Mouse (Mus musculus) hindbrain, embryonic 12.5 days (tissue): Measurements from ENCODE around the gene Slc6a1. TPM values are rescaled to one million over a fixed set of nuclear protein-coding genes. Genes with fewer than 3 reads are reported as not detected.
"Not testable (repeated sequence)": the region's sequence is repeated elsewhere in the genome, so short reads cannot be mapped to it uniquely, and the experiment has no call there.

Experiments used
- ATAC-seq: fragments of 200-750 bp; cut with Nextera tagmentation; 2 replicates; pipeline ENCODE4 v1.8.0; 2017; ENCODE audit warnings: moderate TSS enrichment; ENCODE audit not compliant: low FRiP score
- H3K27ac ChIP-seq: fragments of 300-500 bp; sonication (generic); 2 replicates; pipeline ENCODE4 v1.5.1; 2016; ENCODE audit warnings: mild to moderate bottlenecking
- H3K27me3 ChIP-seq: fragments of 300-500 bp; sonication (generic); 2 replicates; pipeline ENCODE4 v1.6.1; 2016; ENCODE audit warnings: mild to moderate bottlenecking
- H3K36me3 ChIP-seq: fragments of 300-500 bp; sonication (generic); 2 replicates; pipeline ENCODE4 v1.6.1; 2016; ENCODE audit warnings: mild to moderate bottlenecking
- H3K4me1 ChIP-seq: fragments of 300-500 bp; sonication (generic); 2 replicates; pipeline ENCODE4 v1.6.1; 2016
- H3K4me2 ChIP-seq: fragments of 300-500 bp; sonication (generic); replicated peaks from 2 replicates; pipeline ENCODE4 v1.6.1; 2016; ENCODE audit warnings: mild to moderate bottlenecking
- H3K4me3 ChIP-seq: fragments of 300-500 bp; sonication (generic); 2 replicates; pipeline ENCODE4 v1.5.1; 2016; ENCODE audit warnings: mild to moderate bottlenecking
- H3K9ac ChIP-seq: fragments of 300-500 bp; sonication (generic); 2 replicates; pipeline ENCODE4 v1.6.1; 2016; ENCODE audit warnings: mild to moderate bottlenecking, moderate library complexity
- H3K9me3 ChIP-seq: fragments of 300-500 bp; sonication (generic); replicated peaks from 2 replicates; pipeline ENCODE4 v1.6.1; 2016; ENCODE audit warnings: mild to moderate bottlenecking
- WGBS: fragments of 180-500 bp; shearing (Covaris S2); methylation state at CpG from one replicate; pipeline ENCODE4 v1.1.7; 2016; 5-methylcytosine and 5-hydroxymethylcytosine counted together
- polyA plus RNA-seq: library from polyadenylated mRNA; unstranded; fragments of >200 nt; fragmentation: Nextera tagmentation; extraction: Ambion mirVana; gene quantifications from 2 replicates; pipeline ENCODE4 v1.2.1, GENCODE M21; 2016

The Slc6a1 gene
- polyA plus RNA-seq, 1 experiment from 2014 or later = 47.6 TPM

DNA sequence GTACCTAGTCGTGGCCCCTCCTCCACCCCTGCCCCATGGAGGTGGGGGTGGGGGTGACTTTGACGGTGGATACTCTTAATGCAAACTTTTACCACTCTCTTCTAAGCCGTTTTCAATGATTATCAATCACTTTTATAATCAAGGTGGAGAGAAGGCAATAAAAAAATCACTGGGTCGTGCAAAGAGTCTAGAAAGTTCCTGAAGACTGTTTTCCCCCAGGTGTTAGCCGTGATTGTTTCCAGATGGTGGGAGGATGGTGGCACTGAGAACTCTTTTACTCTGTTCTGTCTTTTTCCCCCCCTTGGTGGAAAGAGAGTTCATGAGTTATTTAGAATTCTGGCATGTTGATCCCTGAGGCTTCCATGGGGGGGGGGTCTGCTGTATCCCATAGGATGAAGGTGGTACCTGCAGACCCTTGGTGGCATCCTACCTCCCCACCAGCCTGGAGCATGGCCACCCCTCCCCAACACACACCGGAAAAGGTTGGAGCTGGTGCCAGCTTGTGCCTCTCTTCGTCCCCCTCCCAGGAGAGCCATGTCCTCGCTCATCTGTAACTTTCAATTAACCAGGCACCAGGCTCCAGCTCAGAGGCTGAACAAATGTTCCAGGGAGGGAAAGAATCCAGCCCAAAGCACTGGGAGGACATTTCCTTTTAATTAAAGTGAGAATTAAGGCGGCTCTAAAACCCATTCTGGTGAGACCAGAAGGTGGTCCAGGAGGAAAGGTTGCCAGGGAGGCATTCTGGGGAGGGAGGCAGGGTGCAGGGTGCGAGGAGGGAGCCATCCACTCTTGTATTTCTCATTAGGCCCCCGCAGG lies 53.9 kb downstream of the Slc6a1 start:
- no peak overlapping the region for H3K4me3 ChIP-seq
- H3K4me1 ChIP-seq = peaks cover 25% of the 10 kb centered on the region
- H3K9me3 ChIP-seq = no peaks in the 10 kb centered on the region
- H3K4me2 ChIP-seq = no peak overlapping the region
- ATAC-seq = peak; percentile 51; the same call in 1 of the 2 replicates
- H3K36me3 ChIP-seq = no peaks in the 10 kb centered on the region
- H3K9ac ChIP-seq = no peak overlapping the region
- peak overlapping the region; percentile 40; the same call in 1 of the 2 replicates for H3K27ac ChIP-seq
- 59% methylated on average over 11 of the region's 11 CpGs for WGBS
- H3K27me3 ChIP-seq = peaks cover 7% of the 10 kb centered on the region; the same call in 1 of the 2 replicates

DNA sequence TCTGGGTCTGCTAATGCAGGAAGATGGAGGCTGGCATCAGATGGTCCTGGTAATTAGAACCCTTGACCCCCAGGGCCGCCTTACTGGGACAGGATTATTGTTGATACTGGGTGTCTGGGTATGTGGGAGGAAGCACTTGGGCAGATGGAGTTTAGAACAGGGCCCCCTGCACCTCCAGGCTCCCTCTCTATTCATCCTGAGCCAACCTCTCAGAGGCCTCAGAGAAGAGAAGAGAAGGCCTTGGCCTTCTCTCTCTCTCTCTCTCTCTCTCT lies 54.4 kb downstream of the Slc6a1 start:
- Histone ChIP-seq H3K4me2 (no peak overlapping the region), H3K4me3 (no peak overlapping the region), H3K9me3 (no peaks in the 10 kb centered on the region), H3K4me1 (peaks cover 25% of the 10 kb centered on the region), H3K9ac (no peak overlapping the region), H3K36me3 (no peaks in the 10 kb centered on the region), H3K27me3 (peaks cover 7% of the 10 kb centered on the region; the same call in 1 of the 2 replicates), H3K27ac (0 out of 2 replicates have a peak overlapping the region, but pooled peaks have one; percentile 40)
- ATAC-seq = no peak
- 33% methylated on average over 1 of the region's 1 CpGs for WGBS

DNA sequence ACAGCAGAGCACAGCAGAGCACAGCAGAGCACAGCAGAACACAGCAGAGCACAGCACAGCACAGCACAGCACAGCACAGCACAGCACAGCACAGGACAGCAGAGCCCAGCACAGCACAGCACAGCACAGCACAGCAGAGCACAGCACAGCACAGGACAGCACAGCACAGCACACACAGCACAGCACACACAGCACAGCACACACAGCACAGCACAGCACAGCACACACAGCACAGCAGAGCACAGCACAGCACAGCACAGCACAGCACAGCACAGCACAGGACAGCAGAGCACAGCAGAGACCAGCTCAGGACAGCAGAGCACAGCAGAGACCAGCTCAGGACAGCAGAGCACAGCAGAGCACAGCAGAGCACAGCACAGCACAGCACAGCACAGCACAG lies 58.9 kb downstream of the Slc6a1 start:
- H3K27me3 ChIP-seq, H3K36me3 ChIP-seq, H3K9me3 ChIP-seq, H3K9ac ChIP-seq, H3K4me2 ChIP-seq, H3K4me3 ChIP-seq, ATAC-seq, H3K27ac ChIP-seq: not testable (repeated sequence)
- H3K4me1 ChIP-seq = peaks cover 20% of the 10 kb centered on the region

DNA sequence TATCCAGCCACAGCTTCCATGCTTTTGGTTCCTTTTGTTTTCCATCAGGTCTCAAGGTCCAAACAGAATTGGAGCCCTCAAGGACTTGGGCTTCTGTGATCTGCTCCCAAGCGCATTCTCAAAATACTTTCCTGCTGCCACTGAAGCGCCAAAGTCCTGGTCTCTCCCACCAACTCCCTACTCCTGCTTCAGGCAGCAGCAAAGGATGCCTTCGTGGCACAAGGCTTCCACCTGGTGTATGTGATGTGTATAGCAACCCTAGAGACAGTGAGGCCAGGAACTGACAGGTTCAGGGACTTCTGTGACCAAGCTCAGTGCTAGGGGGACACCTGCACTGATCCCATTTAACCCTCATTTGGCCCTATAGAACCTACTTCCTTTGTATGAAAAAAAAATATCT lies 61.3 kb downstream of the Slc6a1 start:
- Histone ChIP-seq H3K27ac (no peak overlapping the region), H3K36me3 (no peaks in the 10 kb centered on the region), H3K9ac (no peak overlapping the region), H3K4me2 (no peak overlapping the region), H3K27me3 (peaks cover 3% of the 10 kb centered on the region; the same call in 1 of the 2 replicates), H3K4me1 (peaks cover 16% of the 10 kb centered on the region), H3K9me3 (no peaks in the 10 kb centered on the region), H3K4me3 (no peak overlapping the region)
- ATAC-seq = 0 out of 2 replicates have a peak, but pooled peaks have one; percentile 30
- 26% methylated on average over 3 of the region's 3 CpGs for WGBS

DNA sequence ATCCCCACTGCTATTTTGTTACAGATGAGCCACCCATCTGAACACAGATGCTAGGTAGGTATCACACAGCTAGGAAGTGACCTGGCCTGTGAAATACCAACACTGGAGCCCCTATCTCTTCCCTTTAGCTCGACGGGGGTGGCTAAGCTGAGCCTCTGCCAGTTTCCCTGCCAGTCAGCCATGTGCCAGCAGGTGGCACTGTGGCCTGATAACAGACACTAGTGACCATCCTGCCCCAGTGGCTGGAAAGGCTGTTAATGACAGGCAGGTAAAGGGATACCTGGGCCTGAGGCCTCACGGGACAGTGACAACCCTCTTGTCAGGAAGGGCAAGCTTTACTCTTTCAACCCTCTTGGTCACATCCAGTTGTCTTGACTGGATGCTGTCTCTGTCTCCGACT lies 62.7 kb downstream of the Slc6a1 start:
- Histone ChIP-seq H3K9ac (no peak overlapping the region), H3K27ac (no peak overlapping the region), H3K4me1 (peaks cover 8% of the 10 kb centered on the region), H3K36me3 (no peaks in the 10 kb centered on the region), H3K4me3 (no peak overlapping the region), H3K4me2 (no peak overlapping the region), H3K27me3 (peaks cover 3% of the 10 kb centered on the region; the same call in 1 of the 2 replicates), H3K9me3 (no peaks in the 10 kb centered on the region)
- WGBS = 50% methylated on average over 4 of the region's 4 CpGs
- ATAC-seq = 0 out of 2 replicates have a peak, but pooled peaks have one; percentile 38

DNA sequence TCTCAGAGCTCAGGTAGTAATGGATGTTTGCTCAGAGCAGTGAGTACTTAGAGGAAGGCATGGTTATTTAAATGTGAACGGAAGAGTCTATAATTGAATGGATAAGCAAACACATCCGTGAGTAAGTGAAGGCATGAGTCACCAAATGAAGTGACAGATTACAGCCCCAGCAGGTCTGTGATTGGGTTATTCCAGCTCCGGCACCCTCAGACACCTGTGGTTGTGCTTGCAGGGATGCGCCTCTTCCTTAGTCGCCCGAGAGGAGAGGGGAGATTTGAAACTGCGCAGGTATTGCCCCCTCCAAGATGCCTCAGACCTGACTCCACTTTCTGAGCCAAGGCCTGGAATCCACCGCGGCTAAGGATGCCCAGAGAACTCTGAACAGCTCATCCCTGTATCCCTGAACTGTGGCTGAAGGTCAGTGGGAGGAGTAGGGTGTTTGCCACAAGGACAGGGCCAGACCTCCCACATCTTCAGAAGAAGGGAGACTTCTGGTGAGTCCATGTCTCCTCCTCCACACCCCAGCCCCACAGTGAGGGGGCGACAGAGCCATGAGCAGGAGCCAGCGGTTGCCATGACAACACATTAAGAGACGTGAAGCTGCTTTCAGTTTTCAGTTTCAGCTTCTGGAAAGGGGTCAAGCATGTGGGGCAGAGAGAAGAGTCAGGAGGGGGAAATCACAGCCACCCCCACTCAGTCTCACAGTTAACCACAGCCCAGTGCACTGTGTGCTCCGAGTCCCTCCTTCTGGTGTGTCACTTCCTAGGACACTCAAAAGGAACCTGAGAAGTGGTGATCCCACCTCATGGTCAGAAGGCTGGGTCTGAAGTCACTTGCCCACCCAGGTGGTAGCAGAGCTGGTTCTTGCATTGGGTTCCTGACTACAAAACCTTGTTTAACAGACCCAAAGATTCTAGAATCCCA lies 65.7 kb downstream of the Slc6a1 start:
- 0 out of 2 replicates have a peak, but pooled peaks have one; percentile 32 for ATAC-seq
- Histone ChIP-seq H3K9ac (no peak overlapping the region), H3K36me3 (no peaks in the 10 kb centered on the region), H3K9me3 (no peaks in the 10 kb centered on the region), H3K27me3 (no peaks in the 10 kb centered on the region; the same call in 1 of the 2 replicates), H3K4me2 (no peak overlapping the region), H3K4me1 (peaks cover 8% of the 10 kb centered on the region), H3K27ac (no peak overlapping the region), H3K4me3 (no peak overlapping the region)
- 43% methylated on average over 13 of the region's 13 CpGs for WGBS

DNA sequence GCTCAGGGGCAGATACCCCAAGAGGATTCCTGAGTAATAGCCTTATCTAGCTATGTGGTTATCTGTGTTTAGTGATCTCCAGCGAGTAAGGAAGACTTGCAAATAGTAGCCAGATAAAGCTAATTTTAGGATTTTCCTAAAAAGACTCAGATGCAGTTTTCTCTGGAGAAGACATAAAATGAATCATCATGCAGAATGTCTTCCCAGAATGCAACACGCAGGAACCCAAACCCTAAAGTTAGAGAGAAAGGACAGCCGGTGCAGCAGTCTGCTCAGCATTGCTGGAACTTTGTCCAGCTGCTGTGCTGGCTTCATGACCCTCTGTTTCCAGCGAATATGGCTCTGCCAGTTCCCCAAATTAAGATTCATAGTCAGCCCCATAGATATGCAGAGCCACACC lies 72.2 kb downstream of the Slc6a1 start:
- no peaks in the 10 kb centered on the region for H3K36me3 ChIP-seq
- WGBS = 86% methylated on average over 4 of the region's 4 CpGs
- H3K9me3 ChIP-seq = no peaks in the 10 kb centered on the region
- no peak overlapping the region for H3K4me3 ChIP-seq
- H3K27ac ChIP-seq = no peak overlapping the region
- H3K4me1 ChIP-seq = no peaks in the 10 kb centered on the region; the same call in 1 of the 2 replicates
- no peak overlapping the region for H3K4me2 ChIP-seq
- ATAC-seq = no peak
- H3K9ac ChIP-seq = no peak overlapping the region
- no peaks in the 10 kb centered on the region; the same call in 1 of the 2 replicates for H3K27me3 ChIP-seq

DNA sequence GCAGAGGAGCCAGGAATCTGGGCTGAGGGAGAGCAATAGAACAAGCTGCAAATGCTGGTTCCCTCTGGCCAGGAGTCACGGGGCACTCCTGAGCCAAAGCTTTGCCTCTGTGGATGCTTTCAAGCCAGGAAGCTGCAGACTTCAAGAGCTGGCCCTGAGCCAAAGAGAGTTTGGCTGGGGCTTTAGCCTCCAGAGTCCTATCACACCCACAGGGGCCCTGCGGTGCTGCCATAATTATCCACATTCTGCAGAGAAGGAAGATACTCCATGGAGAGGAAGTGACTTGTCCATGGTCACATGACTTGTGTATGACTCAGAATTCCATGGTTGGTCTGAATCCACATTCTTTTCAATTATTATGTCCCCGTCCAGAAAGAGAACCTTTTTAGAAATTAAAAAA lies 75.7 kb downstream of the Slc6a1 start:
- no peak overlapping the region for H3K27ac ChIP-seq

DNA sequence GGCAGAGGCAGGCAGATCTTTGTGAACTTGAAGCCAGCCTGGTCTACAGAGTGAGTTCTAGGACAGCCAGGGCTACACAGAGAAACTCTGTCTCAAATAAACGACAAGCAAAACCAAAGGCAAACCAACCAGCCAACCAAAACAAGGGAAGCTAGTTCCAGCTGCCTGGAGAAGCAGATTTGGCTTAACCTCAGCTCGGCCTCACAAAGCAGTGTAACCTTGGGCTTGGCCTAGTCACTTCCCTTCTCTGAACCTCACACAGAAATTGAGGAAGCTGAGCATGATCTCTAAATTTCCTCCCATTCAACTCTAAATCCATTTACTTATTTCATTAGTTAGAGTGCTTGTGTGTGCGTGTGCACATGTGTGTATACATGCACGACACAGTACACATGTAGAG lies 79.9 kb downstream of the Slc6a1 start:
- H3K9ac ChIP-seq = no peak overlapping the region
- no peak overlapping the region for H3K4me3 ChIP-seq
- 0 out of 2 replicates have a peak, but pooled peaks cover 3% of the 10 kb centered on the region for H3K4me1 ChIP-seq
- H3K4me2 ChIP-seq = no peak overlapping the region
- H3K27ac ChIP-seq = no peak overlapping the region
- H3K27me3 ChIP-seq = no peaks in the 10 kb centered on the region
- ATAC-seq = no peak
- H3K36me3 ChIP-seq = no peaks in the 10 kb centered on the region
- 83% methylated on average over 4 of the region's 4 CpGs for WGBS
- no peaks in the 10 kb centered on the region for H3K9me3 ChIP-seq

More for the DNA sequence above, 75.7 kb downstream of the Slc6a1 start:
- H3K4me2 ChIP-seq = no peak overlapping the region
- H3K9me3 ChIP-seq = no peaks in the 10 kb centered on the region
- no peaks in the 10 kb centered on the region; the same call in 1 of the 2 replicates for H3K27me3 ChIP-seq
- H3K4me1 ChIP-seq = no peaks in the 10 kb centered on the region; the same call in 1 of the 2 replicates
- no peak overlapping the region for H3K4me3 ChIP-seq
- no peak for ATAC-seq
- H3K9ac ChIP-seq = no peak overlapping the region
- 71% methylated on average over 3 of the region's 3 CpGs for WGBS
- no peaks in the 10 kb centered on the region for H3K36me3 ChIP-seq

DNA sequence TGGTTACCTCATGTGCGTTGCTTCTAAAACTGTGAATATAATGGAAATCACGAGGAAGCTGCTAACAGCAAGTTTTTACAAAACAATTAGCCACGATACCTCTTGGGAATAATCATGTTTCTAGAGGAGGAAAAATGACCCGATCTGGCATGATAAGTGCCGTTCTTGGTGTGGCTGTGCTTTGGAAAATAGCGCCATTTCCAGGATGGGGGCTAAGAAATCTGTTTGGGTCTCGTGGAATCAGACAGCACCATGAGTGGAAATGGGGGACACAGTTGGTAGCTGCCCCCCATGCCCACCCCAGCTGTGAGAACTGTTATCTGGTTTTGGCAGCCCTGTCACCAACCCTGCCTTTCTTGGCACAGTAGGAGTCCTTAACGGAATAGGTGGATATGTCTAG lies 81.3 kb downstream of the Slc6a1 start:
- Histone ChIP-seq H3K4me2 (no peak overlapping the region), H3K27ac (no peak overlapping the region), H3K4me3 (no peak overlapping the region), H3K9me3 (no peaks in the 10 kb centered on the region), H3K27me3 (no peaks in the 10 kb centered on the region), H3K36me3 (no peaks in the 10 kb centered on the region), H3K4me1 (0 out of 2 replicates have a peak, but pooled peaks cover 3% of the 10 kb centered on the region), H3K9ac (no peak overlapping the region)
- 74% methylated on average over 8 of the region's 8 CpGs for WGBS
- ATAC-seq = no peak

DNA sequence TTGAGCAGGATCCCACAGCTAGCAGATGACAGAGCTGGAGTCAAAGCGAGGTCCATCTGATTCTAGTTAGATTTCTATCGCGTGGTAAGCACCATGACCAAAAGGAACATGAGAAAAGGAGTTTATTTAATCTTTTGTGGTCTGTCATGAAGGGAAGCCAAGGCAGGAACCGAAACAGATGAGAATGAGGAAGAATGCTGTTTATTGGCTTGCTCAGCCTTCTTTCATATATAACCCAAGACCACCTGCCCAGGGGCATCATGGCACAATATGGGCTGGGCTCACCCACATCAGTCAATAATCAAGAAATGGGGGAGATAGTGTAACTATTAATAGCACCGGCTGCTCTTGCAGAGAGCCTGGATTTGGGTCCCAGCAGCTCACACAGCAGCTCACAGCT lies 82.3 kb downstream of the Slc6a1 start:
- H3K9me3 ChIP-seq = no peaks in the 10 kb centered on the region
- no peak for ATAC-seq
- H3K4me3 ChIP-seq = no peak overlapping the region
- H3K4me1 ChIP-seq = 0 out of 2 replicates have a peak, but pooled peaks cover 3% of the 10 kb centered on the region
- 85% methylated on average over 5 of the region's 5 CpGs for WGBS
- H3K27ac ChIP-seq = no peak overlapping the region
- H3K36me3 ChIP-seq = no peaks in the 10 kb centered on the region
- no peaks in the 10 kb centered on the region for H3K27me3 ChIP-seq
- no peak overlapping the region for H3K9ac ChIP-seq
- no peak overlapping the region for H3K4me2 ChIP-seq

DNA sequence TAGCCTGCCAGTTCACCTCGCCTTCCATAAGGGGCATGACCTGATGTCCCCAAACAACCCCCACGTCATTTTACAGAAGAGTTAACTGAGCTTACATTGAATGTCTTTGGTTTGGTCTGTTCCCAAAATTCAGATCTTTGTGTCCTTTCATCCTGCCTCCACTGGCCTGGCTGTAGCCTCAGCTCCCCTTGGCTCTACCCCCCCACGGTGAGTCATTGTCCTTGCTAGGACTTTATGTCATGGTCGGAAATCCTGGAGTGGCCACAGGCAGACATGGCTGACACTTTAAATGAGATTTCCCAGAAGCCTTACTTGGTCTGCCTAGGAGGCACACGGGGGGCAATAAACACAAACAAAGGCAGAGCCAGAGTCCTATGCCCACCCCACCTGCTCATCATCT lies 83.8 kb downstream of the Slc6a1 start:
- Histone ChIP-seq H3K9ac (no peak overlapping the region), H3K27me3 (no peaks in the 10 kb centered on the region), H3K27ac (no peak overlapping the region), H3K9me3 (no peaks in the 10 kb centered on the region), H3K4me2 (no peak overlapping the region), H3K4me3 (no peak overlapping the region), H3K36me3 (no peaks in the 10 kb centered on the region), H3K4me1 (0 out of 2 replicates have a peak, but pooled peaks cover 3% of the 10 kb centered on the region)
- WGBS = 67% methylated on average over 5 of the region's 5 CpGs
- ATAC-seq = no peak
